Mouse (Mus musculus) limb, embryonic 14.5 days (tissue): ENCODE measurements around the gene Trappc2l. TPM values are rescaled to one million over a fixed set of nuclear protein-coding genes. Genes with fewer than 3 reads are reported as not detected.
"Not testable (repeated sequence)": the region's sequence is repeated elsewhere in the genome, so short reads cannot be mapped to it uniquely, and the experiment has no call there.

ENCODE experiments used
- ATAC-seq: fragments of 200-750 bp; cut with Nextera tagmentation; 2 replicates; pipeline ENCODE4 v1.8.0; 2017; ENCODE audit warnings: low read depth, moderate number of reproducible peaks, moderate TSS enrichment; ENCODE audit not compliant: low FRiP score
- DNase-seq: peaks from one replicate; pipeline ENCODE4 v3.0.0-alpha.2; 2015; ENCODE audit warnings: low spot score
- H3K27ac ChIP-seq: fragments of 300-500 bp; sonication (generic); replicated peaks from 2 replicates; pipeline ENCODE4 v1.5.1; 2014; ENCODE audit warnings: low read depth, mild to moderate bottlenecking, low read length, moderate library complexity, mixed read lengths
- H3K27me3 ChIP-seq: fragments of 300-500 bp; sonication (generic); 2 replicates; pipeline ENCODE4 v1.6.1; 2014; ENCODE audit warnings: low read length, mixed read lengths; ENCODE audit not compliant: control insufficient read depth, insufficient read depth
- H3K36me3 ChIP-seq: fragments of 300-500 bp; sonication (generic); 2 replicates; pipeline ENCODE4 v1.6.1; 2014; ENCODE audit warnings: mild to moderate bottlenecking, low read length, moderate library complexity, mixed read lengths; ENCODE audit not compliant: control insufficient read depth, insufficient read depth
- H3K4me1 ChIP-seq: fragments of 300-500 bp; sonication (generic); 2 replicates; pipeline ENCODE4 v1.6.1; 2014; ENCODE audit warnings: antibody characterized with exemption, low read length, mixed read lengths; ENCODE audit not compliant: control insufficient read depth, insufficient read depth
- H3K4me2 ChIP-seq: fragments of 300-500 bp; sonication (generic); replicated peaks from 2 replicates; pipeline ENCODE4 v1.6.1; 2014; ENCODE audit warnings: low read depth, mild to moderate bottlenecking, low read length, moderate library complexity; ENCODE audit not compliant: severe bottlenecking
- H3K4me3 ChIP-seq: fragments of 300-500 bp; sonication (generic); replicated peaks from 2 replicates; pipeline ENCODE4 v1.5.1; 2014; ENCODE audit warnings: low read length
- H3K9ac ChIP-seq: fragments of 300-500 bp; sonication (generic); 2 replicates; pipeline ENCODE4 v1.6.1; 2014; ENCODE audit warnings: mild to moderate bottlenecking, low read depth, low read length, moderate library complexity; ENCODE audit not compliant: severe bottlenecking
- H3K9me3 ChIP-seq: fragments of 300-500 bp; sonication (generic); 2 replicates; pipeline ENCODE4 v1.6.1; 2016; ENCODE audit warnings: low read length; ENCODE audit not compliant: control insufficient read depth
- POLR2A ChIP-seq: fragments of 200-500 bp; IDR thresholded peaks from 2 replicates; pipeline ENCODE4 v1.8.0; 2012; ENCODE audit warnings: inconsistent platforms, mild to moderate bottlenecking, moderate library complexity, borderline replicate concordance; ENCODE audit not compliant: insufficient read depth, insufficient read length; ENCODE audit errors: extremely low read depth
- WGBS: fragments of 180-500 bp; shearing (Covaris S2); extraction: QIAGEN DNeasy Blood & Tissue Kit; methylation state at CpG from one replicate; pipeline ENCODE4 v1.1.7; 2014; 5-methylcytosine and 5-hydroxymethylcytosine counted together
- polyA plus RNA-seq, 2 experiments: library from polyadenylated mRNA; depleted of rRNA in 1 of 2; stranded (reverse) in 1 of 2; unstranded in 1 of 2; fragments of >200 nt; fragmentation: Nextera tagmentation in 1 of 2; extraction: Ambion mirVana in 1 of 2; gene quantifications; 2 replicates each; pipeline versions ENCODE4 v1.2.1 to v1.2.3; 2012 to 2014

Trappc2l gene
- polyA plus RNA-seq, 2 experiments: 70.2 to 129 TPM

GRCm38 (mm10) chr8:122572751-122573150, 38.7 kb upstream of the Trappc2l start:
- peaks cover 62% of the 10 kb centered on the region for H3K36me3 ChIP-seq
- ATAC-seq: no peak
- H3K27ac ChIP-seq: no peak overlapping the region
- H3K4me3 ChIP-seq: no peak overlapping the region
- no peak for DNase-seq
- H3K9me3 ChIP-seq: no peaks in the 10 kb centered on the region
- H3K27me3 ChIP-seq: no peaks in the 10 kb centered on the region
- no peak overlapping the region for H3K9ac ChIP-seq
- no peak overlapping the region for H3K4me2 ChIP-seq
- peaks cover 32% of the 10 kb centered on the region for H3K4me1 ChIP-seq
- no peak for TF ChIP-seq POLR2A
- whole genome bisulfite sequencing: 90% methylated on average over 3 of the region's 3 CpGs

- not testable (repeated sequence) for ATAC-seq, H3K4me2 ChIP-seq, H3K27me3 ChIP-seq, H3K27ac ChIP-seq, H3K9ac ChIP-seq, H3K4me3 ChIP-seq, H3K9me3 ChIP-seq, DNase-seq
- Histone ChIP-seq H3K4me1 (peaks cover 32% of the 10 kb centered on the region), H3K36me3 (peaks cover 62% of the 10 kb centered on the region)
- WGBS: 47% methylated on average over 4 of the region's 4 CpGs
Measured at GRCm38 (mm10) chr8:122573176-122573575, 38.3 kb upstream of the Trappc2l start.

- DNase-seq (no peak), ATAC-seq (no peak)
- WGBS: 61% methylated on average over 9 of the region's 9 CpGs
- H3K27ac ChIP-seq: no peak overlapping the region
- no peak overlapping the region for H3K9ac ChIP-seq
- H3K9me3 ChIP-seq: no peaks in the 10 kb centered on the region
- no peak overlapping the region for H3K4me2 ChIP-seq
- H3K36me3 ChIP-seq: peaks cover 62% of the 10 kb centered on the region
- no peak overlapping the region for H3K4me3 ChIP-seq
- no peak for TF ChIP-seq POLR2A
- H3K27me3 ChIP-seq: no peaks in the 10 kb centered on the region
- peaks cover 33% of the 10 kb centered on the region for H3K4me1 ChIP-seq
Measured at GRCm38 (mm10) chr8:122573577-122573976, 37.9 kb upstream of the Trappc2l start.

- Histone ChIP-seq H3K9me3 (no peaks in the 10 kb centered on the region), H3K4me1 (peaks cover 33% of the 10 kb centered on the region), H3K36me3 (peaks cover 59% of the 10 kb centered on the region), H3K27ac (no peak overlapping the region), H3K27me3 (no peaks in the 10 kb centered on the region), H3K9ac (no peak overlapping the region), H3K4me3 (no peak overlapping the region), H3K4me2 (no peak overlapping the region)
- DNase-seq (no peak), ATAC-seq (no peak)
- no peak for TF ChIP-seq POLR2A
- 48% methylated on average over 3 of the region's 3 CpGs for WGBS
Measured at GRCm38 (mm10) chr8:122574264-122574663, 37.2 kb upstream of the Trappc2l start.

GRCm38 (mm10) chr8:122574667-122575251, 36.7 kb upstream of the Trappc2l start:
- H3K4me3 ChIP-seq: no peak overlapping the region
- ATAC-seq: no peak
- H3K36me3 ChIP-seq: peaks cover 54% of the 10 kb centered on the region
- H3K4me1 ChIP-seq: peaks cover 35% of the 10 kb centered on the region
- no peak for TF ChIP-seq POLR2A
- DNase-seq: no peak
- no peaks in the 10 kb centered on the region for H3K27me3 ChIP-seq
- no peak overlapping the region for H3K27ac ChIP-seq
- H3K4me2 ChIP-seq: no peak overlapping the region
- no peaks in the 10 kb centered on the region for H3K9me3 ChIP-seq
- WGBS: 47% methylated on average over 10 of the region's 10 CpGs
- no peak overlapping the region for H3K9ac ChIP-seq
